Mouse (Mus musculus): ENCODE results near the gene Pex7.
"Not testable (repeated sequence)": the region's sequence is repeated elsewhere in the genome, so short reads cannot be mapped to it uniquely, and the experiment has no call there.

Pex7 gene

GRCm38 (mm10) chr10:19928205-19928604 is 20.7 kb upstream of the Pex7 start:
- TF ChIP-seq POU5F1 (IDR thresholded peaks at IDR 0.05; ENCODE audit: borderline replicate concordance, low read length), result no peak
- TF ChIP-seq NANOG (IDR thresholded peaks at IDR 0.05; ENCODE audit: borderline replicate concordance, low read length), result no peak
- no peak for TF ChIP-seq CTCF (conservative IDR thresholded peaks at IDR 0.05; ENCODE audit: low read length)
- Histone ChIP-seq H3K27me3 (ENCODE audit: insufficient read depth, low read length) (peaks cover 26% of the 10 kb centered on the region), H3K4me1 (replicated peaks; ENCODE audit: low read depth, low read length) (no peaks in the 10 kb centered on the region), H3K9me3 (ENCODE audit: low read length) (no peaks in the 10 kb centered on the region), H3K36me3 (ENCODE audit: insufficient read depth, low read length) (no peaks in the 10 kb centered on the region), H3K4me3 (replicated peaks; ENCODE audit: low read length) (no peak overlapping the region)

- not testable (repeated sequence) for H3K36me3 ChIP-seq (ENCODE audit: insufficient read depth, low read length); H3K9me3 ChIP-seq (ENCODE audit: low read length); H3K4me1 ChIP-seq (replicated peaks; ENCODE audit: low read depth, low read length); H3K4me3 ChIP-seq (replicated peaks; ENCODE audit: low read length)
- H3K27me3 ChIP-seq (ENCODE audit: insufficient read depth, low read length), result peaks cover 12% of the 10 kb centered on the region
Measured at GRCm38 (mm10) chr10:19926391-19926897, 19.0 kb upstream of the Pex7 start.

- Histone ChIP-seq H3K4me3 (replicated peaks; ENCODE audit: low read length) (no peak overlapping the region), H3K36me3 (ENCODE audit: insufficient read depth, low read length) (no peaks in the 10 kb centered on the region), H3K27me3 (ENCODE audit: insufficient read depth, low read length) (peaks cover 2% of the 10 kb centered on the region; the same call in 1 of the 2 replicates), H3K4me1 (replicated peaks; ENCODE audit: low read depth, low read length) (no peaks in the 10 kb centered on the region), H3K9me3 (ENCODE audit: low read length) (no peaks in the 10 kb centered on the region)
- TF ChIP-seq NANOG (IDR thresholded peaks at IDR 0.05; ENCODE audit: borderline replicate concordance, low read length), result no peak
- TF ChIP-seq POU5F1 (IDR thresholded peaks at IDR 0.05; ENCODE audit: borderline replicate concordance, low read length), result no peak
- TF ChIP-seq CTCF (conservative IDR thresholded peaks at IDR 0.05; ENCODE audit: low read length), result no peak
Measured at GRCm38 (mm10) chr10:19924256-19924655, 16.8 kb upstream of the Pex7 start.

- H3K9me3 ChIP-seq (ENCODE audit: low read length), result no peaks in the 10 kb centered on the region
- H3K36me3 ChIP-seq (ENCODE audit: insufficient read depth, low read length), result no peaks in the 10 kb centered on the region
- TF ChIP-seq POU5F1 (IDR thresholded peaks at IDR 0.05; ENCODE audit: borderline replicate concordance, low read length) (no peak), NANOG (IDR thresholded peaks at IDR 0.05; ENCODE audit: borderline replicate concordance, low read length) (no peak), CTCF (conservative IDR thresholded peaks at IDR 0.05; ENCODE audit: low read length) (no peak)
Measured at GRCm38 (mm10) chr10:19922410-19922809, 14.9 kb upstream of the Pex7 start.

GRCm38 (mm10) chr10:19915301-19915700 is 7.8 kb upstream of the Pex7 start:
- H3K4me1 ChIP-seq (replicated peaks; ENCODE audit: low read depth, low read length), result peaks cover 13% of the 10 kb centered on the region
- TF ChIP-seq CTCF (conservative IDR thresholded peaks at IDR 0.05; ENCODE audit: low read length), result peak; percentile 46
- no peak for TF ChIP-seq NANOG (IDR thresholded peaks at IDR 0.05; ENCODE audit: borderline replicate concordance, low read length)
- no peaks in the 10 kb centered on the region for H3K9me3 ChIP-seq (ENCODE audit: low read length)

More at GRCm38 (mm10) chr10:19922410-19922809, 14.9 kb upstream of the Pex7 start:
- H3K4me1 ChIP-seq (replicated peaks; ENCODE audit: low read depth, low read length), result no peaks in the 10 kb centered on the region
- H3K27me3 ChIP-seq (ENCODE audit: insufficient read depth, low read length), result peaks cover 2% of the 10 kb centered on the region; the same call in 1 of the 2 replicates
- no peak overlapping the region for H3K4me3 ChIP-seq (replicated peaks; ENCODE audit: low read length)

GRCm38 (mm10) chr10:19913806-19914205 is 6.3 kb upstream of the Pex7 start:
- no peaks in the 10 kb centered on the region for H3K36me3 ChIP-seq (ENCODE audit: insufficient read depth, low read length)
- H3K4me3 ChIP-seq (replicated peaks; ENCODE audit: low read length), result no peak overlapping the region
- H3K4me1 ChIP-seq (replicated peaks; ENCODE audit: low read depth, low read length), result peaks cover 13% of the 10 kb centered on the region
- H3K27me3 ChIP-seq (ENCODE audit: insufficient read depth, low read length), result no peaks in the 10 kb centered on the region
- TF ChIP-seq CTCF (conservative IDR thresholded peaks at IDR 0.05; ENCODE audit: low read length) (no peak), NANOG (IDR thresholded peaks at IDR 0.05; ENCODE audit: borderline replicate concordance, low read length) (no peak), POU5F1 (IDR thresholded peaks at IDR 0.05; ENCODE audit: borderline replicate concordance, low read length) (no peak)
- no peaks in the 10 kb centered on the region for H3K9me3 ChIP-seq (ENCODE audit: low read length)

More at GRCm38 (mm10) chr10:19915301-19915700, 7.8 kb upstream of the Pex7 start:
- no peak overlapping the region for H3K4me3 ChIP-seq (replicated peaks; ENCODE audit: low read length)
- H3K27me3 ChIP-seq (ENCODE audit: insufficient read depth, low read length), result no peaks in the 10 kb centered on the region
- no peaks in the 10 kb centered on the region for H3K36me3 ChIP-seq (ENCODE audit: insufficient read depth, low read length)

- H3K4me3 ChIP-seq (replicated peaks; ENCODE audit: low read length), result no peak overlapping the region
- H3K27me3 ChIP-seq (ENCODE audit: insufficient read depth, low read length), result no peaks in the 10 kb centered on the region
- TF ChIP-seq CTCF (conservative IDR thresholded peaks at IDR 0.05; ENCODE audit: low read length) (no peak), POU5F1 (IDR thresholded peaks at IDR 0.05; ENCODE audit: borderline replicate concordance, low read length) (no peak), NANOG (IDR thresholded peaks at IDR 0.05; ENCODE audit: borderline replicate concordance, low read length) (no peak)
- no peaks in the 10 kb centered on the region for H3K36me3 ChIP-seq (ENCODE audit: insufficient read depth, low read length)
- no peaks in the 10 kb centered on the region for H3K9me3 ChIP-seq (ENCODE audit: low read length)
- peaks cover 19% of the 10 kb centered on the region for H3K4me1 ChIP-seq (replicated peaks; ENCODE audit: low read depth, low read length)
Measured at GRCm38 (mm10) chr10:19911583-19911982, 4.1 kb upstream of the Pex7 start.

- no peaks in the 10 kb centered on the region; the same call in 1 of the 2 replicates for H3K36me3 ChIP-seq (ENCODE audit: insufficient read depth, low read length)
- no peaks in the 10 kb centered on the region for H3K9me3 ChIP-seq (ENCODE audit: low read length)
Measured at GRCm38 (mm10) chr10:19910516-19910915, 3.0 kb upstream of the Pex7 start.

GRCm38 (mm10) chr10:19908076-19908475 is 587 bp upstream of the Pex7 start:
- Histone ChIP-seq H3K4me1 (replicated peaks; ENCODE audit: low read depth, low read length) (peaks cover 16% of the 10 kb centered on the region), H3K4me3 (replicated peaks; ENCODE audit: low read length) (no peak overlapping the region), H3K36me3 (ENCODE audit: insufficient read depth, low read length) (peaks cover 12% of the 10 kb centered on the region), H3K9me3 (ENCODE audit: low read length) (no peaks in the 10 kb centered on the region), H3K27me3 (ENCODE audit: insufficient read depth, low read length) (no peaks in the 10 kb centered on the region)
- TF ChIP-seq CTCF (conservative IDR thresholded peaks at IDR 0.05; ENCODE audit: low read length) (no peak), POU5F1 (IDR thresholded peaks at IDR 0.05; ENCODE audit: borderline replicate concordance, low read length) (no peak), NANOG (IDR thresholded peaks at IDR 0.05; ENCODE audit: borderline replicate concordance, low read length) (no peak)

More at GRCm38 (mm10) chr10:19910516-19910915, 3.0 kb upstream of the Pex7 start:
- H3K4me1 ChIP-seq (replicated peaks; ENCODE audit: low read depth, low read length), result peaks cover 19% of the 10 kb centered on the region
- TF ChIP-seq POU5F1 (IDR thresholded peaks at IDR 0.05; ENCODE audit: borderline replicate concordance, low read length) (no peak), CTCF (conservative IDR thresholded peaks at IDR 0.05; ENCODE audit: low read length) (no peak)
- H3K27me3 ChIP-seq (ENCODE audit: insufficient read depth, low read length), result no peaks in the 10 kb centered on the region
- H3K4me3 ChIP-seq (replicated peaks; ENCODE audit: low read length), result no peak overlapping the region
